Mouse (Mus musculus) thymus, adult 2 months (tissue): ENCODE measurements around the gene Olfr1359. TPM values are rescaled to one million over a fixed set of nuclear protein-coding genes. Genes with fewer than 3 reads are reported as not detected.
"Not testable (repeated sequence)": the region's sequence is repeated elsewhere in the genome, so short reads cannot be mapped to it uniquely, and the experiment has no call there.

Experiments used
- DNase-seq: peaks from one replicate; pipeline ENCODE4 v3.0.0; 2021
- H3K27ac ChIP-seq: fragments of 200-500 bp; 2 replicates; pipeline ENCODE4 v1.5.1; 2012; ENCODE audit warnings: low read length, control low read depth; ENCODE audit not compliant: control insufficient read depth, insufficient read depth
- H3K27me3 ChIP-seq: fragments of 200-500 bp; 2 replicates; pipeline ENCODE4 v1.6.1; 2012; ENCODE audit warnings: mild to moderate bottlenecking, low read length, moderate library complexity, mixed read lengths; ENCODE audit not compliant: control insufficient read depth, insufficient read depth
- H3K36me3 ChIP-seq: fragments of 200-500 bp; 2 replicates; pipeline ENCODE4 v1.6.1; 2012; ENCODE audit warnings: mild to moderate bottlenecking, low read length, moderate library complexity; ENCODE audit not compliant: control insufficient read depth, insufficient read depth
- H3K4me1 ChIP-seq: fragments of 200-500 bp; replicated peaks from 2 replicates; pipeline ENCODE4 v1.6.1; 2012; ENCODE audit warnings: low read length; ENCODE audit not compliant: control insufficient read depth, insufficient read depth
- H3K4me3 ChIP-seq: fragments of 200-500 bp; 2 replicates; pipeline ENCODE4 v1.5.1; 2012; ENCODE audit warnings: mild to moderate bottlenecking, low read length, control low read depth, moderate library complexity; ENCODE audit not compliant: control insufficient read depth, insufficient read depth
- CTCF ChIP-seq: fragments of 200-500 bp; IDR thresholded peaks from 2 replicates; pipeline ENCODE4 v1.5.1; 2012; ENCODE audit warnings: mild to moderate bottlenecking, control low read depth, low read length, moderate library complexity, borderline replicate concordance; ENCODE audit not compliant: control insufficient read depth, poor library complexity, insufficient read depth; ENCODE audit errors: extremely low read depth
- POLR2A ChIP-seq: fragments of 200-500 bp; IDR thresholded peaks from 2 replicates; pipeline ENCODE4 v1.6.1; 2012; ENCODE audit warnings: mild to moderate bottlenecking, low read length, control low read depth, moderate library complexity; ENCODE audit not compliant: control insufficient read depth, poor library complexity, insufficient read depth; ENCODE audit errors: extremely low read depth
- WGBS: fragments of 180-500 bp; shearing (Covaris S2); methylation state at CpG from one replicate; pipeline ENCODE4 v1.1.7; 2018; 5-methylcytosine and 5-hydroxymethylcytosine counted together
- polyA plus RNA-seq: library from polyadenylated mRNA; depleted of rRNA; stranded (reverse); fragments of >200 nt; gene quantifications from 2 replicates; pipeline ENCODE4 v1.2.3, GENCODE M21; 2012

Gene Olfr1359
- polyA plus RNA-seq, 1 experiment, result not detected

DNA sequence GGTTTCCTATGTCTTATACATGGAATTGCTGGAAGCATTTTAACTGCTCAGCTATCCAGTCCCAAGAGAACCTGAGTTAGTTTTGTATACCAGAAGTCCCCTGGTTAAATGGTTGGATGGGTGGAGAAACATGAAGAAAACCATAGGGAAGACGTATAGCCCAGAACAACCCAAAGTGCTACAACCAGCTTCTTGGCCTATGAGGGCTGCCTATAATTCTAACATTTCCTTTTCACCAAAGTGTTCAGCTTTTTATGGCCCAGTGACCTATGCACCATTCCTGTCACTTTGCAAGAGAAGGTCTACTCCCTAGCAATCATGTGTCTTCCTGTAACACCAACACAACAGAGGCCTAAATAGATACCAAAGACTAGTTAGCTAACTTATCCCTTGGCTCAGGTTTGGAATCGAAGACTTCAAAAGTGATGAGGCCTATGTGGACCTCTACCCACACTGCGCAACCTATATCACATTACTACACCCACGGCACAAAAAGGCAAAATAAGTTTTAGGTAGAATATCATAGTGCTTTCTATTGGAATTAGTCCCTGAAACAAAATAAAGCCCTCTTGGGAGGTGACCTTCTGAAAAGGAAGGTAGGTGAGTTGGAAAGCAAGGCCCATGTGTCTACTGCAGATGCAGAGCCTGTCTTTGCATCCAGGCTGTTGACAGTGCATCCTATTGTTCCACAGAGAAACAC, 20.6 kb downstream of the Olfr1359 start:
- no peaks in the 10 kb centered on the region for H3K27me3 ChIP-seq
- H3K27ac ChIP-seq, result no peak overlapping the region; the same call in 1 of the 2 replicates
- H3K4me3 ChIP-seq, result no peak overlapping the region
- no peaks in the 10 kb centered on the region for H3K36me3 ChIP-seq
- TF ChIP-seq POLR2A, result no peak
- TF ChIP-seq CTCF, result no peak
- DNase-seq, result no peak
- peaks cover 8% of the 10 kb centered on the region for H3K4me1 ChIP-seq
- WGBS, result 74% methylated on average over 4 of the region's 4 CpGs

DNA sequence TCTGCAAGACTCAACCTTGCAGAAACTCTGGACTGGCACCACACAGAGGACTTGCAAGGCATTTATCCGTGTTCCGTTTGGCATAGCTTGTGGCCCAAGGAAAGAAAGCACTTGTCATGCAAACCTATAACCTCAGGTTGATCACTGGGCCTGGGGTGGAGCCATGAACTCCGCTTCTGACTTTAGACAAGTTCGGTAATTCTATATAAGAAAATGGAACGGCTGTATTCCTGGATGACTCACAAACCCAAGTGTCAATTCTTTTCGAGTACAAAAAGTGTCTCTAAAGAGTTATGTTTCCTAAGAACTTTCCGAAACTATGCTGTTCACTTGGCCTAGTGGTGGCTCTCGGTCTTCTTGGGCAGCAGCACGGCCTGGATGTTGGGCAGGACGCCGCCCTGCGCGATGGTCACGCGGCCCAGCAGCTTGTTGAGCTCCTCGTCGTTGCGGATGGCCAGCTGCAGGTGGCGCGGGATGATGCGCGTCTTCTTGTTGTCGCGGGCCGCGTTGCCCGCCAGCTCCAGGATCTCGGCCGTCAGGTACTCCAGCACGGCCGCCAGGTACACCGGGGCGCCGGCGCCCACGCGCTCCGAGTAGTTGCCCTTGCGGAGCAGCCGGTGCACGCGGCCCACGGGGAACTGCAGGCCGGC, 23.3 kb downstream of the Olfr1359 start:
- 2% methylated on average over 21 of the region's 44 CpGs for WGBS
- not testable (repeated sequence) for H3K36me3 ChIP-seq, DNase-seq, H3K4me1 ChIP-seq, H3K27me3 ChIP-seq
- H3K27ac ChIP-seq, result peak overlapping the region; percentile 67
- H3K4me3 ChIP-seq, result peak overlapping the region; percentile 48

DNA sequence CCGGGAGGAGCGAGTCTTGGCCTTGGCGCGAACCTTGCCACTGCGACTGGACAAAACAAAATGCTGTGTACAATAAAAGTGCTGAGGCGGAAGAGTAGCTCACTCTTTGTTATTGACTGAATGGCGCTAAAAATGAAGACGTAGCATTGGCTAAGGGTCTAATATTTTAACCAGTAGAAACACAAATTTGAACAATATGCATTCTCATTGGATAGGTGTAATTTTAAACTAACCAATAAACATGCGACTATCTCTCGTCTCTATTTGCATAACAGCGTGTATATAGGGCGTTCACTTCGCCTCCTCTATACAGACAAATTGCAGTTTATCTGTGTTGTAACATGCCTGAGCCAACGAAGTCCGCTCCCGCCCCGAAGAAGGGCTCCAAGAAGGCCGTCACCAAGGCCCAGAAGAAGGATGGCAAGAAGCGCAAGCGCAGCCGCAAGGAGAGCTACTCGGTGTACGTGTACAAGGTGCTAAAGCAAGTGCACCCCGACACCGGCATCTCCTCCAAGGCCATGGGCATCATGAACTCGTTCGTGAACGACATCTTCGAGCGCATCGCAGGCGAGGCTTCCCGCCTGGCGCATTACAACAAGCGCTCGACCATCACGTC, 24.0 kb downstream of the Olfr1359 start, which contains the start of gene Hist1h2bm:
Gene Hist1h2bm (plus strand): TSS at position 288 of the 616 bp plus-strand sequence.
- not testable (repeated sequence) for H3K4me1 ChIP-seq, H3K36me3 ChIP-seq, H3K27me3 ChIP-seq
- peak; percentile 54; the same call in 1 of the 2 replicates for TF ChIP-seq POLR2A
- H3K4me3 ChIP-seq, result peak within 1 kb of the TSS; percentile 52
- DNase-seq, result peak; percentile 67
- under 1% methylated on average over 37 of the region's 37 CpGs for WGBS
- H3K27ac ChIP-seq, result peak within 1 kb of the TSS; percentile 67

DNA sequence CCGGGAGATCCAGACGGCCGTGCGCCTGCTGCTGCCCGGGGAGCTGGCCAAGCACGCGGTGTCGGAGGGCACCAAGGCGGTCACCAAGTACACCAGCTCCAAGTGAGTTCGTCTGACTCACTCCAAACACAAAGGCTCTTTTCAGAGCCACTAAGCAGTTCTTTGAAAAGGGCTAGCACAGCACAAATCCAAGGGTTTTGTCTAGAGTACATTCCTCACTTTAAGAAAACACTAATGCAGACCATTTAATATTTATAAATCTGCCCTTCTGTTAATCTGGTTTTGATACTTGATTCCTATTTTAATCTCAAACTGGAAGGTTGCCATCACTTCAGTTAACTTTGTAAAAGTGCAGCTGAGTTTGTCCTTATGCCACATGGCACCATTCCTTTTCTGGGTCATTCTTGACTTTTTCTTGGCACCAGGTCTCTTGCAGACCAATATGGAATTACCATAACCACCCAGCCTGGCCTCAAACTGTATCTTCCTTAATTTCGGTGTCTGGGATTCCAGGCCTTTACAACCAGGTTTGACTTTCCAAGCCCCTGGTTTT, 24.5 kb downstream of the Olfr1359 start:
- no peak for DNase-seq
- 7% methylated on average over 11 of the region's 11 CpGs for WGBS
- Histone ChIP-seq H3K36me3 (no peaks in the 10 kb centered on the region), H3K4me1 (peaks cover 5% of the 10 kb centered on the region), H3K27ac (peak overlapping the region; percentile 63), H3K27me3 (no peaks in the 10 kb centered on the region), H3K4me3 (peak overlapping the region; percentile 52)
- TF ChIP-seq POLR2A, result peak; percentile 5; the same call in 1 of the 2 replicates
- TF ChIP-seq CTCF, result no peak

DNA sequence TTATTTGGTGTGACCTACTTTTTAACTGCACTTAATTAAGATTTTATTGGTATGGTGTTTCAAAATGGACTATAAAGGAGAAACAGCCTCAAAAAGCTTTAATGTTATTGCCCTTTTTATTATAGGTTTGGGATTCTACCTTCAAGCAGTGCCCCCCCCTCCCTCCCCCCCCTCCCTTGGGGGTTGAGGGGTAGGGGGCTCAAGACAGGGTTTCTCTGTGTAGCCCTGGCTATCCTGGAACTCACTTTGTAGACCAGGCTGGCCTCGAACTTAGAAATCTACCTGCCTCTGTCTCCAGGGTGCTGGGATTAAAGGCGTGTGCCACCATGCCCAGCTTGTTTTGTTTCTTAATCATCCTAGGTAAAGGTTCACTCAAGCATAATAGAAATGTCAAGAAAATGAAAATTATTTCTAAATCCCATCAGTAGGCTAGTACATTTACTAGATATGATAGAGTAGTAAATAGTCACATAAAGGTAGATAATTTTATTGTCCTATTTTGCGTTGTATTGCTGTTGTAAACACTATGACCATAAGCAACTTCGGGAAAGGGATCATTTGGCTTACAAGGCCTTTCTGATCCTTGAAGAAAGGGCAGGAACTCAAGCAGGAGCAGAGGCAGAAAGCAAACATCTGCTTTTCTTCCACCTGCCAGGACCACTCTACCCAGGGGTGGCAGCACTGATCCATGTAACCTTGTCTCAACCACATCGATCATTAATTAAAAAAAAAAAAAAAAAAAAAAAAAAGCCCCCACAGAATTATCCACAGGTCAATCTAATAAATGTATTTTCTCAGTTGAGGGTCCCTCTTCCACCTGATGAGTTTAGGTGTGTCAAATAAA, 25.3 kb downstream of the Olfr1359 start:
- Histone ChIP-seq H3K27ac (peak overlapping the region; percentile 45), H3K4me1 (peaks cover 5% of the 10 kb centered on the region), H3K4me3 (no peak overlapping the region), H3K36me3 (no peaks in the 10 kb centered on the region), H3K27me3 (no peaks in the 10 kb centered on the region)
- TF ChIP-seq POLR2A (no peak), CTCF (no peak)
- WGBS, result 51% methylated on average over 5 of the region's 5 CpGs
- peak; percentile 46 for DNase-seq

DNA sequence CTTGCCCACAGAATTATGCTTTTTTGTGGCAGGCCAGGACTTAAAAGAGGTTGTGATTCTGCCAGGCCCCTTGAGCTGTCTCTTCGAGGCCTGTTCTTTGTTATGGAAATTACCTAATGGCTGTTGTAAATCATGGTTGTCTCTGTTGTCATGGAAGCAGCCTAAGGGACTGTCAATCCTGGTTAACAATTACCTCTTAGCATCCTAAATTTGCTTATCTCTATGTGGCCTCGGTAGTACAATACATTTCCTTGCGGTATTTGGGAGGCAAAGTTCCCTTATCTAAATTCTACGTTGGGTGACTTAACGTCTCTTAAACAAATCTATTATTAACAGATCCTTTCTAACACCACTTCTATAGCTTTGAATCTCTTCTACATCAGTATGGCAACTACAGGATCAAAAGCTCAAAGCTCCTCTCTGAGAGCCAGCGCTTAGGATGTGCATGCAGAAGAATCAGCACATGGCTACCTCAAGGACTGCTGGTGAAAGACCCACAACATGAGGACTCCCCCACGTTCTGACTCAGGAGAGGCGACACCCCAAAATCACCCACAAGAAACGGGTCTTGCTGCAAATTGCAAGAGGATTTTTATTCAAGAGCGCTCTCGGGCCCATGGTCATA, 30.1 kb downstream of the Olfr1359 start:
- no peaks in the 10 kb centered on the region for H3K36me3 ChIP-seq
- H3K4me3 ChIP-seq, result no peak overlapping the region
- DNase-seq, result no peak
- H3K27me3 ChIP-seq, result no peaks in the 10 kb centered on the region
- TF ChIP-seq CTCF (no peak), POLR2A (no peak)
- 89% methylated on average over 11 of the region's 11 CpGs for WGBS
- H3K27ac ChIP-seq, result no peak overlapping the region
- no peaks in the 10 kb centered on the region for H3K4me1 ChIP-seq
